ENCODE assay signal across 8 mouse cellular contexts in the genomic region with DNA sequence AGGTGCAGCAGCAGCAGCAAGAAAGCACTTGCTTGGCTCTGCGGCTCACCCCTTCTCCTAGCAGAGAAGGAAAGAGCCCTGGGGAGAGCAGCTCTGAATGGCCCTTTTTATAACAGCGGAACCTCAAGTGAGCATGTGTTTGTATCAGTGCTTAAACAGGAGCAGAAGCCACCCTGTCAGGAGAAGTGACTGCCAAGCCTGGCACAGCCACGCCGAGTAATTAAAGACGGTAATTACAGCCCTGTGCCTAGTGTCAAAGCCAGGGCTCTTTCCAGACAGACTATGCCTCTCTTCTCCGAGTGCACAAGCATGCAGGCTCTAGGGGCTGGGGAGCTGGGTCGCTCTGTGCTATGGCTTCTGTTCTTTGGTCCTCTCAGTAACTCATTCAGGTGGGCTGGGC. TPM values are rescaled to one million over a fixed set of nuclear protein-coding genes. Genes with fewer than 3 reads are reported as not detected.
DNase-seq lines count a peak whose midpoint lies in the region; ATAC-seq and TF ChIP-seq lines count a peak whose summit lies in the region.

No protein-coding gene starts in this region.

- H3K9me3 ChIP-seq in liver, embryonic 13.5 days (replicated peaks), result no peaks in the 10 kb centered on the region
- no peaks in the 10 kb centered on the region for H3K9me3 ChIP-seq in liver, embryonic 11.5 days (ENCODE audit: control insufficient read depth, low read length)
- H3K9me3 ChIP-seq in heart, postnatal 0 days (replicated peaks; ENCODE audit: control insufficient read depth, low read length), result no peaks in the 10 kb centered on the region
- H3K9me3 ChIP-seq in midbrain, embryonic 14.5 days (ENCODE audit: control insufficient read depth, low read length), result no peaks in the 10 kb centered on the region

- H3K4me2 ChIP-seq in liver, embryonic 13.5 days, result no peak overlapping the region
- H3K4me2 ChIP-seq in liver, embryonic 11.5 days, result no peak overlapping the region
- H3K4me2 ChIP-seq in heart, postnatal 0 days (ENCODE audit: low read depth, low read length), result no peak overlapping the region
- no peak overlapping the region for H3K4me2 ChIP-seq in midbrain, embryonic 14.5 days (ENCODE audit: low read length)

- ATAC-seq in liver, embryonic 13.5 days (ENCODE audit: low read depth), result no peak
- ATAC-seq in liver, embryonic 11.5 days (replicated peaks; ENCODE audit: low FRiP score), result no peak
- ATAC-seq in heart, postnatal 0 days (ENCODE audit: insufficient read depth, low read depth), result 0 out of 2 replicates have a peak, but pooled peaks have one; percentile 15
- peak; percentile 44; the same call in 1 of the 2 replicates for ATAC-seq in midbrain, embryonic 14.5 days (ENCODE audit: low FRiP score, low TSS enrichment)

- 85% methylated on average over 7 of the region's 7 CpGs for WGBS in liver, embryonic 13.5 days (ENCODE audit: insufficient replicate concordance)
- 81% methylated on average over 7 of the region's 7 CpGs for WGBS in liver, embryonic 11.5 days
- 35% methylated on average over 7 of the region's 7 CpGs for WGBS in heart, postnatal 0 days
- WGBS in midbrain, embryonic 14.5 days, result 51% methylated on average over 7 of the region's 7 CpGs

- H3K4me3 ChIP-seq in liver, embryonic 13.5 days (replicated peaks), result no peak overlapping the region
- H3K4me3 ChIP-seq in liver, embryonic 11.5 days (ENCODE audit: low read depth, low read length), result no peak overlapping the region
- no peak overlapping the region for H3K4me3 ChIP-seq in heart, postnatal 0 days (ENCODE audit: low read depth, low read length)
- no peak overlapping the region for H3K4me3 ChIP-seq in midbrain, embryonic 14.5 days (replicated peaks; ENCODE audit: low read depth, low read length)

- peak overlapping the region; percentile 34; the same call in 1 of the 2 replicates for H3K9ac ChIP-seq in liver, embryonic 13.5 days
- no peak overlapping the region for H3K9ac ChIP-seq in liver, embryonic 11.5 days (ENCODE audit: low read depth, low read length)
- H3K9ac ChIP-seq in heart, postnatal 0 days (replicated peaks; ENCODE audit: low read depth, low read length), result peak overlapping the region; percentile 23; the same call in 1 of the 2 replicates
- no peak overlapping the region for H3K9ac ChIP-seq in midbrain, embryonic 14.5 days (replicated peaks; ENCODE audit: low read length)

- TF ChIP-seq EP300 in heart, postnatal 0 days (IDR thresholded peaks at IDR 0.05; ENCODE audit: low read depth), result no peak

- peak overlapping the region; percentile 69 for H3K27ac ChIP-seq in liver, embryonic 13.5 days
- H3K27ac ChIP-seq in liver, embryonic 11.5 days (ENCODE audit: low read depth, low read length), result no peak overlapping the region
- H3K27ac ChIP-seq in heart, postnatal 0 days (ENCODE audit: low read depth), result peak overlapping the region; percentile 94
- peak overlapping the region; percentile 38; the same call in 1 of the 2 replicates for H3K27ac ChIP-seq in midbrain, embryonic 14.5 days (replicated peaks; ENCODE audit: low read depth, low read length)

- peaks cover 98% of the 10 kb centered on the region for H3K4me1 ChIP-seq in liver, embryonic 13.5 days (replicated peaks)
- peaks cover 51% of the 10 kb centered on the region for H3K4me1 ChIP-seq in liver, embryonic 11.5 days (replicated peaks; ENCODE audit: control insufficient read depth, insufficient read depth, low read length)
- H3K4me1 ChIP-seq in heart, postnatal 0 days (ENCODE audit: control insufficient read depth, insufficient read depth), result peaks cover 80% of the 10 kb centered on the region
- H3K4me1 ChIP-seq in midbrain, embryonic 14.5 days (ENCODE audit: control insufficient read depth, insufficient read depth, low read length), result peaks cover 26% of the 10 kb centered on the region

- TF ChIP-seq CTCF in heart, postnatal 0 days (IDR thresholded peaks at IDR 0.05; ENCODE audit: low read depth), result no peak

- DNase-seq in liver, embryonic 13.5 days, result no peak
- DNase-seq in liver, embryonic 11.5 days (ENCODE audit: low spot score), result no peak
- DNase-seq in cerebellum, postnatal 25 days, result peak; percentile 34 to 59
- no peak for DNase-seq in heart, postnatal 0 days (ENCODE audit: low spot score)
- DNase-seq in midbrain, embryonic 14.5 days, result peak; percentile 59
- no peak for DNase-seq in adrenal gland, postnatal 36 days
- no peak for DNase-seq in kidney, adult 18-20 months
- DNase-seq in gastrocnemius, adult 8-10 months (ENCODE audit: low spot score in 2 of 2), result no peak

- H3K36me3 ChIP-seq in liver, embryonic 13.5 days, result peaks cover 17% of the 10 kb centered on the region
- H3K36me3 ChIP-seq in liver, embryonic 11.5 days (ENCODE audit: control insufficient read depth, insufficient read depth, low read length), result no peaks in the 10 kb centered on the region
- no peaks in the 10 kb centered on the region for H3K36me3 ChIP-seq in heart, postnatal 0 days (replicated peaks; ENCODE audit: control insufficient read depth, insufficient read depth, low read length)
- no peaks in the 10 kb centered on the region for H3K36me3 ChIP-seq in midbrain, embryonic 14.5 days (ENCODE audit: control insufficient read depth, insufficient read depth, low read length)

- H3K27me3 ChIP-seq in liver, embryonic 13.5 days, result no peaks in the 10 kb centered on the region
- H3K27me3 ChIP-seq in liver, embryonic 11.5 days (replicated peaks; ENCODE audit: control insufficient read depth, insufficient read depth, low read length), result no peaks in the 10 kb centered on the region
- H3K27me3 ChIP-seq in heart, postnatal 0 days (ENCODE audit: control insufficient read depth, insufficient read depth, low read length), result no peaks in the 10 kb centered on the region
- H3K27me3 ChIP-seq in midbrain, embryonic 14.5 days (ENCODE audit: control insufficient read depth, insufficient read depth, low read length), result no peaks in the 10 kb centered on the region

RNA-seq across cellular contexts. Expression of a gene that starts 54.1 kb away (rescaled TPM):
- polyA plus RNA-seq in liver, embryonic 13.5 days (2015; fragmentation: Nextera tagmentation; extraction: Ambion mirVana), result 2.3 and 3.0 TPM in 2 replicates
- 6.1 and 6.2 TPM in 2 replicates for polyA plus RNA-seq in liver, embryonic 11.5 days (2014; fragmentation: Nextera tagmentation; extraction: Ambion mirVana)
- 54.8 and 79.6 TPM in 2 replicates for total RNA-seq in heart, postnatal 0 days (2014; rRNA removed; ENCODE audit: low replicate concordance)
- 6.5 and 7.4 TPM in 2 replicates for polyA plus RNA-seq in heart, postnatal 0 days (2015; fragmentation: Nextera tagmentation; extraction: Ambion mirVana)
- polyA plus RNA-seq in midbrain, embryonic 14.5 days (2014; fragmentation: Nextera tagmentation; extraction: Ambion mirVana), result 10.2 and 10.4 TPM in 2 replicates
- 100 to 1,000 TPM in 1 of 2 experiments, 10 to 100 TPM in 1; 51.4 to 110 TPM for total RNA-seq in adrenal gland, postnatal 36 days (2021)
- 1 to 10 TPM; 4.1 to 8.8 (median 6.6) TPM for total RNA-seq in gastrocnemius, adult 8-10 months (2022)

Comparison
In these comparisons a context has a peak if more than half of its experiments do, and no peak if none do; other contexts are left out.
1. H3K9ac ChIP-seq: peak in liver, embryonic 13.5 days (single experiment) and heart, postnatal 0 days (single experiment); none in liver, embryonic 11.5 days (single experiment) and midbrain, embryonic 14.5 days (single experiment).
2. ATAC-seq: peak in heart, postnatal 0 days (single experiment) and midbrain, embryonic 14.5 days (single experiment); none in liver, embryonic 13.5 days (single experiment) and liver, embryonic 11.5 days (single experiment).
3. DNase-seq: peak in cerebellum, postnatal 25 days (2 of 2) and midbrain, embryonic 14.5 days (single experiment); none in liver, embryonic 13.5 days (single experiment), liver, embryonic 11.5 days (single experiment), heart, postnatal 0 days (single experiment), adrenal gland, postnatal 36 days (0 of 2), kidney, adult 18-20 months (single experiment) and gastrocnemius, adult 8-10 months (0 of 2).